Mouse (Mus musculus) cerebral cortex, adult 2 months (tissue): Measurements from ENCODE around the gene Dscaml1.

ENCODE experiments used
- WGBS: fragments of 180-500 bp; shearing (Covaris S2); methylation state at CpG from one replicate; pipeline ENCODE4 v1.1.7; 2018; 5-methylcytosine and 5-hydroxymethylcytosine counted together

Dscaml1 gene

GRCm38 (mm10) chr9:45693424-45694237, 267.2 kb downstream of the Dscaml1 start:
- 52% methylated on average over 10 of the region's 10 CpGs for WGBS

GRCm38 (mm10) chr9:45694256-45694655, 267.8 kb downstream of the Dscaml1 start:
- 62% methylated on average over 2 of the region's 2 CpGs for WGBS

GRCm38 (mm10) chr9:45699171-45699570, 272.7 kb downstream of the Dscaml1 start:
- 59% methylated on average over 10 of the region's 10 CpGs for WGBS

- 58% methylated on average over 3 of the region's 3 CpGs for WGBS
Measured at GRCm38 (mm10) chr9:45703236-45703635, 276.8 kb downstream of the Dscaml1 start.

- 63% methylated on average over 3 of the region's 3 CpGs for WGBS
Measured at GRCm38 (mm10) chr9:45704441-45704840, 278.0 kb downstream of the Dscaml1 start.

GRCm38 (mm10) chr9:45710300-45710699, 283.9 kb downstream of the Dscaml1 start:
- WGBS = 41% methylated on average over 11 of the region's 11 CpGs

- WGBS = 69% methylated on average over 3 of the region's 3 CpGs
Measured at GRCm38 (mm10) chr9:45715387-45715786, 289.0 kb downstream of the Dscaml1 start.

- WGBS = 57% methylated on average over 7 of the region's 7 CpGs
Measured at GRCm38 (mm10) chr9:45719997-45720396, 293.6 kb downstream of the Dscaml1 start.

- 85% methylated on average over 5 of the region's 5 CpGs for WGBS
Measured at GRCm38 (mm10) chr9:45731851-45732250, 305.4 kb downstream of the Dscaml1 start.

- 37% methylated on average over 6 of the region's 6 CpGs for WGBS
Measured at GRCm38 (mm10) chr9:45733246-45733645, 306.8 kb downstream of the Dscaml1 start.

GRCm38 (mm10) chr9:45739001-45739701, 312.7 kb downstream of the Dscaml1 start:
- WGBS = 64% methylated on average over 12 of the region's 12 CpGs

- 57% methylated on average over 17 of the region's 17 CpGs for WGBS
Measured at GRCm38 (mm10) chr9:45739702-45740583, 313.5 kb downstream of the Dscaml1 start.

- WGBS = 75% methylated on average over 2 of the region's 2 CpGs
Measured at GRCm38 (mm10) chr9:45740584-45740980, 314.2 kb downstream of the Dscaml1 start.

- 61% methylated on average over 7 of the region's 7 CpGs for WGBS
Measured at GRCm38 (mm10) chr9:45745451-45745850, 319.0 kb downstream of the Dscaml1 start.

GRCm38 (mm10) chr9:45749917-45750316, 323.5 kb downstream of the Dscaml1 start:
- 84% methylated on average over 4 of the region's 4 CpGs for WGBS

GRCm38 (mm10) chr9:45754452-45755091, 328.1 kb downstream of the Dscaml1 start:
- 31% methylated on average over 8 of the region's 8 CpGs for WGBS

- WGBS = 56% methylated on average over 6 of the region's 6 CpGs
Measured at GRCm38 (mm10) chr9:45766195-45766594, 339.8 kb downstream of the Dscaml1 start.

- 92% methylated on average over 8 of the region's 8 CpGs for WGBS
Measured at GRCm38 (mm10) chr9:45767155-45767554, 340.7 kb downstream of the Dscaml1 start.

- WGBS = 85% methylated on average over 18 of the region's 18 CpGs
Measured at GRCm38 (mm10) chr9:45768421-45768820, 342.0 kb downstream of the Dscaml1 start.

- WGBS = 90% methylated on average over 5 of the region's 5 CpGs
Measured at GRCm38 (mm10) chr9:45769596-45769995, 343.2 kb downstream of the Dscaml1 start.

GRCm38 (mm10) chr9:45774088-45774487, 347.7 kb downstream of the Dscaml1 start:
- WGBS = 89% methylated on average over 6 of the region's 6 CpGs
